In the genomic region with DNA sequence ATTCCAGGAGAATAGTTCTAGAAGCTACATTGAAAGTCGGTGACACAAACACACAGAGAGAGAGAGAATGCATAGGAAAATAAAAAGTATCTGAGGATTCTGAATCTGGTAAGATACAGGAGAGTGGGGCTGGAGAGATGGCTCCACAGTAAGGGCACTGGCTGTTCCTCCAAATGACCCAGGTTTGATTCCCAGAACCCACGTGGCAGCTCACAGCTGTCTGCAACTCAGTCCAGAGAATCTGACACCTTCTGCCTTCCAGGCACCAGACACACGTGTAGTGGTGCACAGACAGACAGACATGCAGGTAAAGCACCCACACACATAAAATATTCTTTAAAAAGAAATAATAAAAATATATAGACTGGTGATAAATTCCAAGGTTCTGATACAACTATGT, we compare ENCODE assay signal across 31 mouse cellular contexts.
"Had no signal": no experiment of that assay in that cellular context is flagged by ENCODE, and none has a peak within 500 bp of the region (broad histone marks: within the 10 kb centered on the region; RNA-seq: fewer than 3 reads in every experiment).

No protein-coding gene starts in this region.

- H3K9ac ChIP-seq: limb, embryonic 12.5 days; limb, embryonic 13.5 days; limb, embryonic 15.5 days; liver, embryonic 12.5 days; liver, embryonic 13.5 days; liver, embryonic 14.5 days; liver, embryonic 15.5 days; liver, postnatal 0 days; lung, embryonic 14.5 days; lung, embryonic 15.5 days; midbrain, embryonic 12.5 days; midbrain, embryonic 13.5 days; midbrain, embryonic 15.5 days; neural tube, embryonic 12.5 days; neural tube, embryonic 13.5 days had no signal

- H3K27me3 ChIP-seq: limb, embryonic 12.5 days; limb, embryonic 13.5 days; limb, embryonic 15.5 days; lung, embryonic 15.5 days; midbrain, embryonic 12.5 days; midbrain, embryonic 13.5 days; midbrain, embryonic 15.5 days; neural tube, embryonic 12.5 days; neural tube, embryonic 13.5 days had no signal

- H3K4me1 ChIP-seq: lung, embryonic 15.5 days; midbrain, embryonic 12.5 days; midbrain, embryonic 13.5 days; midbrain, embryonic 15.5 days had no signal

- H3K4me2 ChIP-seq: limb, embryonic 12.5 days; limb, embryonic 13.5 days; limb, embryonic 15.5 days; liver, embryonic 11.5 days; liver, embryonic 12.5 days; liver, embryonic 13.5 days; liver, embryonic 15.5 days; lung, embryonic 14.5 days; lung, embryonic 15.5 days; midbrain, embryonic 11.5 days; midbrain, embryonic 12.5 days; midbrain, embryonic 13.5 days; midbrain, embryonic 15.5 days; neural tube, embryonic 12.5 days; neural tube, embryonic 13.5 days had no signal

- H3K9me3 ChIP-seq: limb, embryonic 10.5 days; limb, embryonic 12.5 days; limb, embryonic 13.5 days; limb, embryonic 15.5 days; liver, embryonic 12.5 days; liver, embryonic 13.5 days; liver, embryonic 15.5 days; lung, embryonic 15.5 days; megakaryocyte, embryonic 14.5 days; midbrain, embryonic 10.5 days; midbrain, embryonic 12.5 days; midbrain, embryonic 13.5 days; midbrain, embryonic 15.5 days; neural tube, embryonic 12.5 days; neural tube, embryonic 13.5 days had no signal

- DNase-seq: left cerebral cortex, postnatal 4 days; liver; liver, embryonic 13.5 days; liver, postnatal 0 days; lung, adult 18-20 months; lung, adult 2 months; lung, embryonic 14.5 days; lung, postnatal 10 days; lung, postnatal 14 days; lung, postnatal 36 days; lung, postnatal 4 days; midbrain, embryonic 14.5 days had no signal

- H3K27ac ChIP-seq: limb, embryonic 10.5 days; limb, embryonic 15.5 days; liver, embryonic 12.5 days; liver, embryonic 13.5 days; liver, embryonic 14.5 days; liver, embryonic 15.5 days; lung, embryonic 15.5 days; macrophage; midbrain, embryonic 10.5 days; midbrain, embryonic 12.5 days; midbrain, embryonic 13.5 days; midbrain, embryonic 15.5 days; neural tube, embryonic 12.5 days had no signal

- H3K4me3 ChIP-seq: limb, embryonic 10.5 days; limb, embryonic 12.5 days; limb, embryonic 13.5 days; limb, embryonic 15.5 days; liver, embryonic 12.5 days; liver, embryonic 13.5 days; liver, embryonic 15.5 days; lung, embryonic 15.5 days; midbrain, embryonic 10.5 days; midbrain, embryonic 12.5 days; midbrain, embryonic 13.5 days; midbrain, embryonic 15.5 days; myocyte; neural tube, embryonic 12.5 days; neural tube, embryonic 13.5 days had no signal
